Comparison of ENCODE assay signal across 22 mouse cellular contexts in the genomic region with DNA sequence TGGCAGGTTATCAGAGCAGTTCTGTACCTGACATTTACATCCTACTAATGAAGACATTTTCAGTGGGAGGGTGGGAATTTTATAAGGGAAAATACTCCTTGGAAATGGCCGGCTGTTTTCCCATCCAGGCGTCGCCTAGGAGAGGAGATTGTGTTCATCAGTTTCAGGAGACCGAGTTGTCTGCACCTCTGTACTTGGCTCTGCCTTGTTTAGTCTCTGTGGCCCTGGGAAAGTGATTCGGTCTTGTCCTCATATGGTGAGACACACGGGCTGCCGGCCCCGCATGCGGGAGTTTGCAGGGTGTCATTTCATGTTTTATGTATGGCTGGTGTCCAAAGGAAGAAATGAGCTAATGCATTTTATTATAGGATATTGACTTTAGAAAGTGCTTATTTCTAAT.
A peak's percentile ranks its signal among the peaks of the same experiment; 100 is the strongest.
DNase-seq lines count a peak whose midpoint lies in the region; ATAC-seq and TF ChIP-seq lines count a peak whose summit lies in the region.
"Had no signal": no experiment of that assay in that cellular context is flagged by ENCODE, and none has a peak within 500 bp of the region (broad histone marks: within the 10 kb centered on the region; RNA-seq: fewer than 3 reads in every experiment).

No protein-coding gene starts in this region.

- no peaks in the 10 kb centered on the region for H3K36me3 ChIP-seq in lung, embryonic 14.5 days (ENCODE audit: insufficient read depth)
- no peaks in the 10 kb centered on the region for H3K36me3 ChIP-seq in limb, embryonic 14.5 days (ENCODE audit: control insufficient read depth, insufficient read depth, low read length)
- H3K36me3 ChIP-seq: embryonic facial prominence, embryonic 13.5 days; forebrain, embryonic 10.5 days; hindbrain, embryonic 12.5 days; hindbrain, embryonic 15.5 days had no signal

- DNase-seq in kidney, postnatal 4 days, result peak; percentile 4 to 8
- no peak for DNase-seq in kidney, adult 18-20 months
- DNase-seq in lung, embryonic 14.5 days, result peak; percentile 11
- no peak for DNase-seq in lung, postnatal 36 days
- DNase-seq in limb, embryonic 14.5 days (ENCODE audit: low spot score), result peak; percentile 51
- DNase-seq in heart, adult 11 months, result no peak
- DNase-seq: adrenal gland, adult 2 months; adrenal gland, postnatal 14 days; cerebellum, adult 11 months; cerebellum, adult 2 months; cerebellum, adult 9-11 months; cerebellum, postnatal 25 days; gastrocnemius, postnatal 10 days; gastrocnemius, postnatal 36 days had no signal

- no peak overlapping the region for H3K27ac ChIP-seq in lung, embryonic 14.5 days (ENCODE audit: low read depth)
- H3K27ac ChIP-seq in limb, embryonic 14.5 days (replicated peaks; ENCODE audit: low read depth, low read length), result no peak overlapping the region
- H3K27ac ChIP-seq: embryonic facial prominence, embryonic 13.5 days; forebrain, embryonic 10.5 days; forebrain, embryonic 13.5 days; hindbrain, embryonic 12.5 days; hindbrain, embryonic 15.5 days had no signal

- no peak overlapping the region for H3K4me2 ChIP-seq in lung, embryonic 14.5 days
- H3K4me2 ChIP-seq in limb, embryonic 14.5 days (replicated peaks; ENCODE audit: low read depth, low read length, severe bottlenecking), result no peak overlapping the region
- H3K4me2 ChIP-seq: embryonic facial prominence, embryonic 13.5 days; forebrain, embryonic 13.5 days; heart, embryonic 11.5 days; hindbrain, embryonic 12.5 days; hindbrain, embryonic 15.5 days had no signal

- H3K4me3 ChIP-seq in lung, embryonic 14.5 days (ENCODE audit: low read depth, low read length), result no peak overlapping the region
- no peak overlapping the region for H3K4me3 ChIP-seq in limb, embryonic 14.5 days (replicated peaks; ENCODE audit: low read length)
- H3K4me3 ChIP-seq: embryonic facial prominence, embryonic 13.5 days; forebrain, embryonic 10.5 days; forebrain, embryonic 13.5 days; hindbrain, embryonic 12.5 days; hindbrain, embryonic 15.5 days had no signal

- TF ChIP-seq POLR2A in limb, embryonic 14.5 days (IDR thresholded peaks at IDR 0.05; ENCODE audit: borderline replicate concordance, extremely low read depth, insufficient read depth, insufficient read length), result no peak

- TF ChIP-seq CTCF in lung, embryonic 14.5 days (IDR thresholded peaks at IDR 0.05; ENCODE audit: low read depth), result no peak

- H3K4me1 ChIP-seq in lung, embryonic 14.5 days (ENCODE audit: insufficient read depth), result no peaks in the 10 kb centered on the region
- peaks cover 9% of the 10 kb centered on the region; the same call in 1 of the 2 replicates for H3K4me1 ChIP-seq in limb, embryonic 14.5 days (ENCODE audit: control insufficient read depth, insufficient read depth, low read length)
- H3K4me1 ChIP-seq: forebrain, embryonic 10.5 days; forebrain, embryonic 13.5 days; hindbrain, embryonic 12.5 days; hindbrain, embryonic 15.5 days had no signal

- no peak for ATAC-seq in lung, embryonic 14.5 days (ENCODE audit: insufficient read depth)
- ATAC-seq in limb, embryonic 14.5 days (ENCODE audit: low FRiP score, low read depth), result peak; percentile 67; the same call in 1 of the 2 replicates
- ATAC-seq: CD4-positive, CD25-positive, alpha-beta regulatory T cell, adult 4 months; forebrain, embryonic 13.5 days; forebrain, embryonic 16.5 days had no signal

- no peaks in the 10 kb centered on the region for H3K9me3 ChIP-seq in lung, embryonic 14.5 days (ENCODE audit: low read depth, low read length)
- no peaks in the 10 kb centered on the region for H3K9me3 ChIP-seq in limb, embryonic 14.5 days (ENCODE audit: control insufficient read depth, low read length)
- H3K9me3 ChIP-seq: embryonic facial prominence, embryonic 13.5 days; forebrain, embryonic 10.5 days; forebrain, embryonic 13.5 days; hindbrain, embryonic 12.5 days; hindbrain, embryonic 15.5 days had no signal

- no peaks in the 10 kb centered on the region for H3K27me3 ChIP-seq in lung, embryonic 14.5 days (ENCODE audit: insufficient read depth, low read length)
- H3K27me3 ChIP-seq in limb, embryonic 14.5 days (ENCODE audit: control insufficient read depth, insufficient read depth, low read length), result no peaks in the 10 kb centered on the region
- H3K27me3 ChIP-seq: embryonic facial prominence, embryonic 13.5 days; forebrain, embryonic 13.5 days; hindbrain, embryonic 12.5 days; hindbrain, embryonic 15.5 days had no signal

- H3K9ac ChIP-seq in lung, embryonic 14.5 days, result no peak overlapping the region
- no peak overlapping the region for H3K9ac ChIP-seq in limb, embryonic 14.5 days (ENCODE audit: low read depth, low read length, severe bottlenecking)
- H3K9ac ChIP-seq: embryonic facial prominence, embryonic 13.5 days; forebrain, embryonic 13.5 days; hindbrain, embryonic 12.5 days; hindbrain, embryonic 15.5 days had no signal

- 63% methylated on average over 9 of the region's 9 CpGs for WGBS in lung, embryonic 14.5 days
- WGBS in limb, embryonic 14.5 days, result 39% methylated on average over 9 of the region's 9 CpGs

Comparison
In these comparisons a context has a peak if more than half of its experiments do, and no peak if none do; other contexts are left out.
1. DNase-seq: peak in kidney, postnatal 4 days (2 of 2), lung, embryonic 14.5 days (single experiment) and limb, embryonic 14.5 days (single experiment); none in kidney, adult 18-20 months (single experiment), lung, postnatal 36 days (single experiment) and heart, adult 11 months (single experiment).